Mouse (Mus musculus) olfactory bulb, adult 2 months (tissue): Measurements from ENCODE around the gene Mycl.

ENCODE experiments used
- CTCF ChIP-seq: fragments of 200-500 bp; IDR thresholded peaks from 2 replicates; pipeline ENCODE4 v1.5.1; 2012; ENCODE audit warnings: low read depth, mild to moderate bottlenecking, low read length, moderate library complexity; ENCODE audit not compliant: insufficient read depth
- POLR2A ChIP-seq: fragments of 200-500 bp; IDR thresholded peaks from 2 replicates; pipeline ENCODE4 v1.6.1; 2012; ENCODE audit warnings: mild to moderate bottlenecking, low read depth, low read length, moderate library complexity; ENCODE audit not compliant: insufficient read depth

DNA sequence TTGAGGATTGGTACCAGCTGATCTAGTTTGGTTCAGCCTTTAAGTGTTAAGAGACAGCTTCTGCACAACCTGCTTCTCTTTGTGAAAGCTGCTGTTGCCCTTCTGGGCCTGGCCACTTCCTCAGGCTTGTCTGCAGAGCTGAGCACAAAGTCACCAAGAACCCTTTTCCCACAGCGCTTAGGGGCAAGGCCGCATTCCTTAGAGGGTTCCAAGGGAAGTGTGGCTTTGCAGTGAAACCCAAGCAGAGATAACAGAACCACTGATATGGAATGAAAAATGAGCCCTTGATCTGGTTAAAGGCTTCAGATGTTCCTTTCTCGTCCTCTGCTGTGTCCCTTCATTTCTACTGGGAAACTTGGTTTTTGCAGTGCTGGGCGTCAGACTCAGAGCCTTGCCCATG lies 8.0 kb upstream of the Mycl start:
- TF ChIP-seq POLR2A (no peak), CTCF (no peak)
